Mouse (Mus musculus): ENCODE results near the gene Fhod1.

GRCm38 (mm10) chr8:105305211-105306145 is 42.3 kb downstream of the Fhod1 start, which contains the start of gene Elmo3:
- TF ChIP-seq CTCF (IDR thresholded peaks at IDR 0.05; ENCODE audit: low read depth) (no peak), EP300 (IDR thresholded peaks at IDR 0.05; ENCODE audit: low read depth) (no peak)
